Mouse (Mus musculus) lung, embryonic 16.5 days (tissue): ENCODE measurements at regions not wholly inside any gene's neighbourhood (a gene's known extent, or its start where the extent isn't known, plus 50 kb on each side); places are given as distances from the start of the nearest gene placed in this dataset.
A peak's percentile ranks its signal among the peaks of the same experiment; 100 is the strongest.

Source experiments
- ATAC-seq: fragments of 200-750 bp; cut with Nextera tagmentation; 2 replicates; pipeline ENCODE4 v1.8.0; 2017; ENCODE audit warnings: low read depth, mild to moderate bottlenecking, moderate library complexity
- H3K27ac ChIP-seq: fragments of 300-500 bp; sonication (generic); 2 replicates; pipeline ENCODE4 v1.5.1; 2014; ENCODE audit warnings: mild to moderate bottlenecking, control low read depth, low read length
- H3K27me3 ChIP-seq: fragments of 300-500 bp; sonication (generic); 2 replicates; pipeline ENCODE4 v1.6.1; 2014; ENCODE audit warnings: low read depth, low read length, mixed read lengths; ENCODE audit not compliant: control insufficient read depth, insufficient read depth
- H3K36me3 ChIP-seq: fragments of 300-500 bp; sonication (generic); 2 replicates; pipeline ENCODE4 v1.6.1; 2014; ENCODE audit warnings: low read length; ENCODE audit not compliant: control insufficient read depth, insufficient read depth
- H3K4me1 ChIP-seq: fragments of 300-500 bp; sonication (generic); replicated peaks from 2 replicates; pipeline ENCODE4 v1.6.1; 2014; ENCODE audit warnings: low read length, mixed read lengths; ENCODE audit not compliant: control insufficient read depth, insufficient read depth
- H3K4me2 ChIP-seq: fragments of 300-500 bp; sonication (generic); 2 replicates; pipeline ENCODE4 v1.6.1; 2014; ENCODE audit warnings: low read depth, low read length, control low read depth
- H3K4me3 ChIP-seq: fragments of 300-500 bp; sonication (generic); 2 replicates; pipeline ENCODE4 v1.5.1; 2014; ENCODE audit warnings: mild to moderate bottlenecking, low read length, control low read depth
- H3K9ac ChIP-seq: fragments of 300-500 bp; sonication (generic); 2 replicates; pipeline ENCODE4 v1.6.1; 2014; ENCODE audit warnings: low read length, control low read depth
- H3K9me3 ChIP-seq: fragments of 300-500 bp; sonication (generic); 2 replicates; pipeline ENCODE4 v1.6.1; 2016; ENCODE audit warnings: low read length; ENCODE audit not compliant: control insufficient read depth
- WGBS: fragments of 180-500 bp; shearing (Covaris S2); extraction: QIAGEN DNeasy Blood & Tissue Kit; methylation state at CpG from one replicate; pipeline ENCODE4 v1.1.7; 2014; 5-methylcytosine and 5-hydroxymethylcytosine counted together

GRCm38 (mm10) chr4:53951003-53951733, 125.3 kb downstream of the Tmem38b start:
- no peak overlapping the region; the same call in 1 of the 2 replicates for H3K27ac ChIP-seq
- H3K4me1 ChIP-seq, result peaks cover 12% of the 10 kb centered on the region
- H3K9ac ChIP-seq, result no peak overlapping the region
- ATAC-seq, result no peak
- no peak overlapping the region for H3K4me3 ChIP-seq
- H3K4me2 ChIP-seq, result no peak overlapping the region
- H3K36me3 ChIP-seq, result no peaks in the 10 kb centered on the region
- WGBS, result 13% methylated on average over 3 of the region's 3 CpGs
- no peaks in the 10 kb centered on the region for H3K27me3 ChIP-seq
- H3K9me3 ChIP-seq, result no peaks in the 10 kb centered on the region

GRCm38 (mm10) chr4:53951734-53952109, 125.9 kb downstream of the Tmem38b start:
- H3K36me3 ChIP-seq, result no peaks in the 10 kb centered on the region
- no peaks in the 10 kb centered on the region for H3K9me3 ChIP-seq
- no peak for ATAC-seq
- WGBS, result 64% methylated on average over 5 of the region's 5 CpGs
- no peaks in the 10 kb centered on the region for H3K27me3 ChIP-seq
- H3K27ac ChIP-seq, result peak overlapping the region; percentile 86
- H3K4me2 ChIP-seq, result no peak overlapping the region
- peaks cover 12% of the 10 kb centered on the region for H3K4me1 ChIP-seq
- H3K4me3 ChIP-seq, result no peak overlapping the region
- H3K9ac ChIP-seq, result no peak overlapping the region

- ATAC-seq, result peak; percentile 71
- no peak overlapping the region for H3K4me3 ChIP-seq
- H3K4me1 ChIP-seq, result peaks cover 12% of the 10 kb centered on the region
- no peaks in the 10 kb centered on the region for H3K36me3 ChIP-seq
- H3K9me3 ChIP-seq, result no peaks in the 10 kb centered on the region
- H3K4me2 ChIP-seq, result no peak overlapping the region
- no peak overlapping the region for H3K9ac ChIP-seq
- H3K27ac ChIP-seq, result peak overlapping the region; percentile 86
- no peaks in the 10 kb centered on the region for H3K27me3 ChIP-seq
- WGBS, result 14% methylated on average over 3 of the region's 3 CpGs
Observed at GRCm38 (mm10) chr4:53952288-53952687, 126.4 kb downstream of the Tmem38b start.

- 66% methylated on average over 3 of the region's 3 CpGs for WGBS
Observed at GRCm38 (mm10) chr4:53962458-53962857, 136.6 kb downstream of the Tmem38b start.

GRCm38 (mm10) chr4:53970461-53970860, 144.6 kb downstream of the Tmem38b start:
- ATAC-seq, result peak; percentile 84
- H3K4me3 ChIP-seq, result no peak overlapping the region
- no peaks in the 10 kb centered on the region for H3K4me1 ChIP-seq
- H3K27ac ChIP-seq, result no peak overlapping the region
- H3K9me3 ChIP-seq, result no peaks in the 10 kb centered on the region; the same call in 1 of the 2 replicates
- H3K27me3 ChIP-seq, result no peaks in the 10 kb centered on the region
- H3K4me2 ChIP-seq, result no peak overlapping the region
- no peak overlapping the region for H3K9ac ChIP-seq
- no peaks in the 10 kb centered on the region for H3K36me3 ChIP-seq

More at GRCm38 (mm10) chr4:53962458-53962857, 136.6 kb downstream of the Tmem38b start:
- no peak for ATAC-seq
- H3K36me3 ChIP-seq, result no peaks in the 10 kb centered on the region
- H3K4me2 ChIP-seq, result no peak overlapping the region
- no peak overlapping the region for H3K27ac ChIP-seq
- no peak overlapping the region for H3K9ac ChIP-seq
- no peaks in the 10 kb centered on the region for H3K4me1 ChIP-seq
- H3K27me3 ChIP-seq, result no peaks in the 10 kb centered on the region
- H3K4me3 ChIP-seq, result no peak overlapping the region
- H3K9me3 ChIP-seq, result no peaks in the 10 kb centered on the region; the same call in 1 of the 2 replicates

GRCm38 (mm10) chr4:53970960-53971359, 145.1 kb downstream of the Tmem38b start:
- no peak overlapping the region for H3K27ac ChIP-seq
- no peaks in the 10 kb centered on the region; the same call in 1 of the 2 replicates for H3K9me3 ChIP-seq
- no peak overlapping the region for H3K4me2 ChIP-seq
- ATAC-seq, result 0 out of 2 replicates have a peak, but pooled peaks have one; percentile 10
- H3K9ac ChIP-seq, result no peak overlapping the region
- 85% methylated on average over 2 of the region's 2 CpGs for WGBS
- no peaks in the 10 kb centered on the region for H3K36me3 ChIP-seq
- H3K27me3 ChIP-seq, result no peaks in the 10 kb centered on the region
- H3K4me3 ChIP-seq, result no peak overlapping the region
- H3K4me1 ChIP-seq, result no peaks in the 10 kb centered on the region

- Histone ChIP-seq H3K4me2 (peak overlapping the region; percentile 19; the same call in 1 of the 2 replicates), H3K9me3 (no peaks in the 10 kb centered on the region), H3K27me3 (no peaks in the 10 kb centered on the region), H3K4me3 (no peak overlapping the region), H3K9ac (no peak overlapping the region), H3K4me1 (no peaks in the 10 kb centered on the region), H3K27ac (no peak overlapping the region), H3K36me3 (no peaks in the 10 kb centered on the region)
- WGBS, result 31% methylated on average over 12 of the region's 12 CpGs
- ATAC-seq, result peak; percentile 92
Observed at GRCm38 (mm10) chr4:53976036-53976638, 150.3 kb downstream of the Tmem38b start.

- Histone ChIP-seq H3K9ac (no peak overlapping the region), H3K27me3 (no peaks in the 10 kb centered on the region), H3K36me3 (no peaks in the 10 kb centered on the region), H3K4me1 (no peaks in the 10 kb centered on the region), H3K9me3 (no peaks in the 10 kb centered on the region), H3K4me3 (no peak overlapping the region), H3K27ac (no peak overlapping the region), H3K4me2 (no peak overlapping the region)
- 50% methylated on average over 8 of the region's 8 CpGs for WGBS
- no peak for ATAC-seq
Observed at GRCm38 (mm10) chr4:53986519-53987301, 160.9 kb downstream of the Tmem38b start.

GRCm38 (mm10) chr4:53987536-53987935, 161.7 kb downstream of the Tmem38b start:
- H3K4me1 ChIP-seq, result no peaks in the 10 kb centered on the region
- ATAC-seq, result no peak
- H3K36me3 ChIP-seq, result no peaks in the 10 kb centered on the region
- H3K9me3 ChIP-seq, result no peaks in the 10 kb centered on the region
- WGBS, result 72% methylated on average over 11 of the region's 11 CpGs
- H3K4me2 ChIP-seq, result no peak overlapping the region
- H3K27ac ChIP-seq, result no peak overlapping the region
- H3K27me3 ChIP-seq, result no peaks in the 10 kb centered on the region
- no peak overlapping the region for H3K9ac ChIP-seq
- H3K4me3 ChIP-seq, result no peak overlapping the region
